Mouse (Mus musculus) C2C12 (cell line): ENCODE measurements around the gene Fto. TPM values are rescaled to one million over a fixed set of nuclear protein-coding genes. Genes with fewer than 3 reads are reported as not detected.

Experiments used
- H3K27me3 ChIP-seq: one replicate; pipeline ENCODE4 v1.6.1; 2011; ENCODE audit not compliant: control insufficient read depth, insufficient read depth, insufficient read length
- H3K36me3 ChIP-seq: one replicate; pipeline ENCODE4 v1.6.1; 2011; ENCODE audit not compliant: control insufficient read depth, insufficient read depth
- H3K4me3 ChIP-seq: one replicate; pipeline ENCODE4 v1.5.1; 2011; ENCODE audit warnings: mild to moderate bottlenecking, control low read depth; ENCODE audit not compliant: poor library complexity, insufficient read depth, severe bottlenecking
- H3K79me2 ChIP-seq: one replicate; pipeline ENCODE4 v1.6.1; 2011; ENCODE audit not compliant: control insufficient read depth, insufficient read depth
- H3K79me3 ChIP-seq: one replicate; pipeline ENCODE4 v1.6.1; 2011; ENCODE audit warnings: low read depth, control low read depth
- H3ac ChIP-seq: one replicate; pipeline ENCODE3; 2011; ENCODE audit warnings: low read depth; ENCODE audit not compliant: control insufficient read depth, insufficient read length
- CEBPB ChIP-seq: IDR thresholded peaks from one replicate; pipeline ENCODE4 v1.6.1; 2011; ENCODE audit warnings: low read depth, mild to moderate bottlenecking, control low read depth, moderate library complexity
- CTCF ChIP-seq: IDR thresholded peaks from one replicate; pipeline ENCODE4 v1.5.1; 2011; ENCODE audit not compliant: control insufficient read depth, insufficient read depth, insufficient read length
- FOSL1 ChIP-seq: IDR thresholded peaks from one replicate; pipeline ENCODE4 v1.8.0; 2011; ENCODE audit warnings: mild to moderate bottlenecking, low read length; ENCODE audit not compliant: poor library complexity, insufficient read depth, severe bottlenecking
- MAX ChIP-seq: IDR thresholded peaks from one replicate; pipeline ENCODE4 v1.6.1; 2011; ENCODE audit warnings: mild to moderate bottlenecking, control low read depth
- MYOD1 ChIP-seq: IDR thresholded peaks from one replicate; pipeline ENCODE4 v1.6.1; 2011; ENCODE audit warnings: low read depth; ENCODE audit not compliant: control insufficient read depth, insufficient read length
- MYOG ChIP-seq: IDR thresholded peaks from one replicate; pipeline ENCODE4 v1.6.1; 2011; ENCODE audit not compliant: control insufficient read depth, insufficient read length; ENCODE audit errors: extremely low read depth
- USF1 ChIP-seq: IDR thresholded peaks from one replicate; pipeline ENCODE4 v1.6.1; 2011; ENCODE audit warnings: low read depth, mild to moderate bottlenecking, control low read depth, moderate library complexity
- polyA plus RNA-seq: library from polyadenylated mRNA; unstranded; fragments of >200 nt; fragmentation: generic; extraction: Trizol; gene quantifications from one replicate; pipeline ENCODE4 v1.2.1, GENCODE M21; 2012; ENCODE audit warnings: missing spikeins

The Fto gene
- polyA plus RNA-seq, 1 experiment = 39.1 TPM

GRCm38 (mm10) chr8:91436036-91436435 lies 122.7 kb downstream of the Fto start:
- no peaks in the 10 kb centered on the region for H3K27me3 ChIP-seq
- no peak for TF ChIP-seq USF1
- no peak for TF ChIP-seq CTCF
- TF ChIP-seq MYOG = no peak
- no peak for TF ChIP-seq CEBPB
- TF ChIP-seq FOSL1 = no peak
- TF ChIP-seq MAX = no peak
- TF ChIP-seq MYOD1 = no peak
- H3ac ChIP-seq = no peak overlapping the region
- H3K79me2 ChIP-seq = peaks cover 29% of the 10 kb centered on the region
- H3K4me3 ChIP-seq = no peak overlapping the region
- H3K36me3 ChIP-seq = no peaks in the 10 kb centered on the region
- no peaks in the 10 kb centered on the region for H3K79me3 ChIP-seq

- Histone ChIP-seq H3K4me3 (no peak overlapping the region), H3ac (no peak overlapping the region), H3K36me3 (peaks cover 12% of the 10 kb centered on the region), H3K79me3 (no peaks in the 10 kb centered on the region), H3K79me2 (peaks cover 7% of the 10 kb centered on the region), H3K27me3 (no peaks in the 10 kb centered on the region)
- no peak for TF ChIP-seq MYOG
- TF ChIP-seq MYOD1 = no peak
- no peak for TF ChIP-seq MAX
- no peak for TF ChIP-seq CEBPB
- no peak for TF ChIP-seq CTCF
- no peak for TF ChIP-seq USF1
- TF ChIP-seq FOSL1 = no peak
These were observed 130.6 kb downstream of the Fto start for GRCm38 (mm10) chr8:91443911-91444310.

- Histone ChIP-seq H3K4me3 (no peak overlapping the region), H3K79me2 (peaks cover 7% of the 10 kb centered on the region), H3K27me3 (no peaks in the 10 kb centered on the region), H3K79me3 (no peaks in the 10 kb centered on the region), H3K36me3 (peaks cover 12% of the 10 kb centered on the region), H3ac (no peak overlapping the region)
- TF ChIP-seq CEBPB = no peak
- TF ChIP-seq MYOG = no peak
- no peak for TF ChIP-seq FOSL1
- no peak for TF ChIP-seq USF1
- no peak for TF ChIP-seq CTCF
- TF ChIP-seq MYOD1 = no peak
- no peak for TF ChIP-seq MAX
These were observed 131.5 kb downstream of the Fto start for GRCm38 (mm10) chr8:91444636-91445410.

- Histone ChIP-seq H3K36me3 (peaks cover 12% of the 10 kb centered on the region), H3K4me3 (no peak overlapping the region), H3K27me3 (no peaks in the 10 kb centered on the region), H3K79me3 (no peaks in the 10 kb centered on the region), H3ac (no peak overlapping the region), H3K79me2 (peaks cover under 1% of the 10 kb centered on the region)
- no peak for TF ChIP-seq CTCF
- no peak for TF ChIP-seq FOSL1
- no peak for TF ChIP-seq MYOD1
These were observed 132.2 kb downstream of the Fto start for GRCm38 (mm10) chr8:91445516-91445915.

- Histone ChIP-seq H3ac (no peak overlapping the region), H3K79me3 (no peaks in the 10 kb centered on the region), H3K36me3 (peaks cover 12% of the 10 kb centered on the region), H3K4me3 (no peak overlapping the region), H3K27me3 (no peaks in the 10 kb centered on the region), H3K79me2 (no peaks in the 10 kb centered on the region)
- TF ChIP-seq USF1 (no peak), FOSL1 (no peak), MAX (no peak), MYOD1 (no peak), CTCF (no peak), CEBPB (no peak), MYOG (no peak)
These were observed 132.7 kb downstream of the Fto start for GRCm38 (mm10) chr8:91446008-91446407.

GRCm38 (mm10) chr8:91448667-91449329 lies 135.5 kb downstream of the Fto start:
- TF ChIP-seq MYOG = no peak
- TF ChIP-seq FOSL1 = no peak
- TF ChIP-seq CEBPB = no peak
- no peak for TF ChIP-seq MAX
- TF ChIP-seq MYOD1 = no peak
- TF ChIP-seq USF1 = no peak
- no peak for TF ChIP-seq CTCF
- Histone ChIP-seq H3K79me3 (no peaks in the 10 kb centered on the region), H3K27me3 (no peaks in the 10 kb centered on the region), H3K79me2 (no peaks in the 10 kb centered on the region), H3K36me3 (peaks cover 5% of the 10 kb centered on the region), H3ac (no peak overlapping the region), H3K4me3 (no peak overlapping the region)
